Mouse (Mus musculus): ENCODE results near the gene AW146154. TPM values are rescaled to one million over a fixed set of nuclear protein-coding genes. Genes with fewer than 3 reads are reported as not detected.
"Not testable (repeated sequence)": the region's sequence is repeated elsewhere in the genome, so short reads cannot be mapped to it uniquely, and the experiment has no call there.

AW146154 gene
- total RNA-seq (2021), result 10 to 100 TPM in 1 of 2 experiments, 1 to 10 TPM in 1; 6.8 to 10.3 TPM
- long read RNA-seq, experiment 1, partial matches to known transcripts, result 0 of 7 reads
- long read RNA-seq, experiment 1, other reads (novel, unspliced or antisense), result 2 of 7 reads
- long read RNA-seq, experiment 2, result 0 reads

GRCm38 (mm10) chr7:41499389-41500049 is at the start of gene AW146154, which contains the start of gene Gm20449:
Gene AW146154 (minus strand): TSS chr7:41499890.
Gene Gm20449 (minus strand): TSS chr7:41499417.
- peak; percentile 98 to 99 for DNase-seq

- no peak for DNase-seq
These were observed 13.0 kb upstream of the AW146154 start for GRCm38 (mm10) chr7:41512672-41513071.

GRCm38 (mm10) chr7:41512207-41512606 is 12.5 kb upstream of the AW146154 start:
- DNase-seq, result no peak

GRCm38 (mm10) chr7:41502402-41502801 is 2.7 kb upstream of the AW146154 start:
- no peak for DNase-seq

GRCm38 (mm10) chr7:41500151-41500934 is 653 bp upstream of the AW146154 start:
- DNase-seq, result peak; percentile 63 to 77

GRCm38 (mm10) chr7:41499018-41499388 is 687 bp downstream of the AW146154 start:
- not testable (repeated sequence) for DNase-seq

- peak in 1 of 2 experiments; percentile 16 for DNase-seq
These were observed 1.2 kb downstream of the AW146154 start for GRCm38 (mm10) chr7:41498464-41498863.

GRCm38 (mm10) chr7:41497871-41498270 is 1.8 kb downstream of the AW146154 start:
- no peak for DNase-seq

GRCm38 (mm10) chr7:41451864-41452263 is 47.8 kb downstream of the AW146154 start:
- no peak for DNase-seq

GRCm38 (mm10) chr7:41448596-41448995 is 51.1 kb downstream of the AW146154 start, which contains the start of gene Vmn2r57:
Gene Vmn2r57 (minus strand): TSS chr7:41448696.
- DNase-seq, result not testable (repeated sequence)

Other genes starting within 250 kb of the AW146154 start
- 10 to 100 TPM; 10.8 to 13.1 TPM for gene AI987944, start 106.5 kb downstream of the AW146154 start, total RNA-seq (2021)
- gene Vmn2r57, start 51.2 kb downstream of the AW146154 start, total RNA-seq (2021), result under 1 TPM; 0.30 to 0.40 TPM
- not detected for gene Gm20449, start 473 bp downstream of the AW146154 start, total RNA-seq (2021)
- gene Gm6871, start 73.8 kb upstream of the AW146154 start, total RNA-seq (2021), result under 1 TPM in 1 of 2 experiments, not detected in 1; 0.26 TPM
- 10 to 100 TPM; 13.8 to 14.2 TPM for gene 2610021A01Rik, start 99.3 kb upstream of the AW146154 start, total RNA-seq (2021)
- gene Zfp788, start 133.3 kb upstream of the AW146154 start, total RNA-seq (2021), result 10 to 100 TPM; 11.1 to 13.6 TPM

All from adrenal gland, postnatal 36 days (tissue).